Mouse (Mus musculus) lung, postnatal 0 days (tissue): ENCODE data around the gene Sun2.

ENCODE experiments used
- CTCF ChIP-seq: IDR thresholded peaks from 2 replicates; pipeline ENCODE4 v1.5.1; 2016; ENCODE audit warnings: antibody characterized with exemption, mild to moderate bottlenecking
- EP300 ChIP-seq: IDR thresholded peaks from 2 replicates; pipeline ENCODE4 v1.6.1; 2016; ENCODE audit warnings: antibody characterized with exemption, mild to moderate bottlenecking, control low read depth

DNA sequence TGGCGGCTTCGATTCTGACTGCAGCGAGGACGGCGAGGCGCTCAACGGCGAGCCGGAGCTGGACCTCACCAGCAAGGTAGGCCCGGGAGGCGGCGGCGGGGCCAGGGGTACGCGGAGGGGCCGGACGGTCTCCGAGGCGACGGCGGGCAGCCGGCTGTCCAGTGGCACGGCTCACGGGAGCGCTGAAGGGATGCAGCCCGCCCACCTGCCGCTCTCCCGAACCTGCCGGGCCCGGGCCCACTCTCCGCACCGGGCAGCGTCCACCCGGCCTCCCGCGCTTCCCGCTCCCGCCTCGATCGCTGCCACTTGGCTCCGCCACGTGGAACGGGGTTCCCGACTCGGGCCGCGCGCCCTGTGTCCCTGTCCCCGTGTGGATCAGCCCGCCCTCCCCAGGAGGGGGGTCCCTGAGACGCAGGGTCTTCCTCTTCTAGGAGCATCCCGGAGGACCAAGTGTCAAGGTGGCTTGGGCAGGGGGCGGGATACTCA, 51.3 kb downstream of the Sun2 start:
- TF ChIP-seq CTCF (no peak), EP300 (no peak)
